Mouse (Mus musculus) small intestine, adult 2 months (tissue): Measurements from ENCODE around the gene AC109138.7. TPM values are rescaled to one million over a fixed set of nuclear protein-coding genes. Genes with fewer than 3 reads are reported as not detected.
A peak's percentile ranks its signal among the peaks of the same experiment; 100 is the strongest.

ENCODE experiments used
- H3K27ac ChIP-seq: fragments of 200-500 bp; 2 replicates; pipeline ENCODE4 v1.5.1; 2012; ENCODE audit warnings: low read depth, low read length, control low read depth, inconsistent platforms; ENCODE audit not compliant: insufficient read depth
- H3K27me3 ChIP-seq: fragments of 200-500 bp; 2 replicates; pipeline ENCODE4 v1.6.1; 2012; ENCODE audit warnings: mild to moderate bottlenecking, moderate library complexity, low read length, inconsistent platforms; ENCODE audit not compliant: control insufficient read depth, insufficient read depth
- H3K36me3 ChIP-seq: fragments of 200-500 bp; 2 replicates; pipeline ENCODE4 v1.6.1; 2012; ENCODE audit warnings: mild to moderate bottlenecking, low read length, control low read depth, inconsistent platforms; ENCODE audit not compliant: control insufficient read depth, insufficient read depth
- H3K4me1 ChIP-seq: fragments of 200-500 bp; 2 replicates; pipeline ENCODE4 v1.6.1; 2012; ENCODE audit warnings: low read length, inconsistent platforms, mixed read lengths; ENCODE audit not compliant: control insufficient read depth, insufficient read depth, insufficient read length
- H3K4me3 ChIP-seq: fragments of 200-500 bp; 2 replicates; pipeline ENCODE4 v1.5.1; 2012; ENCODE audit warnings: low read depth, mild to moderate bottlenecking, control low read depth, inconsistent platforms, low read length, moderate library complexity
- CTCF ChIP-seq: fragments of 200-500 bp; IDR thresholded peaks from 2 replicates; pipeline ENCODE4 v1.5.1; 2012; ENCODE audit warnings: low read depth, mild to moderate bottlenecking, control low read depth, inconsistent platforms, low read length, moderate library complexity, mixed read lengths; ENCODE audit not compliant: insufficient replicate concordance, insufficient read length; ENCODE audit errors: extremely low read depth
- POLR2A ChIP-seq: fragments of 200-500 bp; IDR thresholded peaks from 2 replicates; pipeline ENCODE4 v1.6.1; 2012; ENCODE audit warnings: low read depth, mild to moderate bottlenecking, control low read depth, inconsistent platforms, low read length, moderate library complexity
- WGBS: fragments of 180-500 bp; shearing (Covaris S2); methylation state at CpG from one replicate; pipeline ENCODE4 v1.1.7; 2018; 5-methylcytosine and 5-hydroxymethylcytosine counted together
- polyA plus RNA-seq: library from polyadenylated mRNA; depleted of rRNA; stranded (reverse); fragments of >200 nt; gene quantifications from 2 replicates; pipeline ENCODE4 v1.2.3, GENCODE M21; 2012

The AC109138.7 gene
- polyA plus RNA-seq, 1 experiment: not detected

DNA sequence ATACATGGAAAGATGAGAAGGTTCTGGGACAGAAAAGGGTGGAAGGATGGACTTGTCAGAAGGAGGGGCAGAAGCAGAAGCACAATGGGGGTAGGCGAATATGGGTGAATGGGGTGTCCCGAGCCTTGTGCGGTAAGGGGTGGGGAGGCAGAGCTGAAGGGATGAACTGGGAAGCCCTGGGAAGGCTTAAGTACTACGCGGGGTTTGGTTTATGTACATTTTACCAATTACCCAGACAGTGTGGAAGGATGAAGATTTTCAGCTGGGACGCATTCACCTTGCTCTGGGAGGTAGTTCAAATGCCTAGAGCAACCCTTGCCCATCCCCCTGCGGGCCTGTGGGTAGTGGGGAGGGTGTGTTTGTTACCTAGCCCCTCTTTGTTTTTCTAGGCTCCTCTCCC lies 12.0 kb upstream of the AC109138.7 start:
- Histone ChIP-seq H3K4me3 (peak overlapping the region; percentile 86), H3K36me3 (peaks cover 4% of the 10 kb centered on the region), H3K27ac (peak overlapping the region; percentile 21; the same call in 1 of the 2 replicates), H3K27me3 (no peaks in the 10 kb centered on the region), H3K4me1 (peaks cover 15% of the 10 kb centered on the region)
- TF ChIP-seq POLR2A: no peak
- no peak for TF ChIP-seq CTCF
- 27% methylated on average over 7 of the region's 7 CpGs for WGBS

- peaks cover 12% of the 10 kb centered on the region for H3K4me1 ChIP-seq
- peaks cover 4% of the 10 kb centered on the region for H3K36me3 ChIP-seq
- TF ChIP-seq POLR2A (no peak), CTCF (no peak)
- 29% methylated on average over 3 of the region's 3 CpGs for WGBS
- H3K27ac ChIP-seq: peak overlapping the region; percentile 38; the same call in 1 of the 2 replicates
- H3K27me3 ChIP-seq: no peaks in the 10 kb centered on the region
- H3K4me3 ChIP-seq: no peak overlapping the region
Measured at GRCm38 (mm10) chr19:4203148-4203547, 11.0 kb upstream of the AC109138.7 start.

DNA sequence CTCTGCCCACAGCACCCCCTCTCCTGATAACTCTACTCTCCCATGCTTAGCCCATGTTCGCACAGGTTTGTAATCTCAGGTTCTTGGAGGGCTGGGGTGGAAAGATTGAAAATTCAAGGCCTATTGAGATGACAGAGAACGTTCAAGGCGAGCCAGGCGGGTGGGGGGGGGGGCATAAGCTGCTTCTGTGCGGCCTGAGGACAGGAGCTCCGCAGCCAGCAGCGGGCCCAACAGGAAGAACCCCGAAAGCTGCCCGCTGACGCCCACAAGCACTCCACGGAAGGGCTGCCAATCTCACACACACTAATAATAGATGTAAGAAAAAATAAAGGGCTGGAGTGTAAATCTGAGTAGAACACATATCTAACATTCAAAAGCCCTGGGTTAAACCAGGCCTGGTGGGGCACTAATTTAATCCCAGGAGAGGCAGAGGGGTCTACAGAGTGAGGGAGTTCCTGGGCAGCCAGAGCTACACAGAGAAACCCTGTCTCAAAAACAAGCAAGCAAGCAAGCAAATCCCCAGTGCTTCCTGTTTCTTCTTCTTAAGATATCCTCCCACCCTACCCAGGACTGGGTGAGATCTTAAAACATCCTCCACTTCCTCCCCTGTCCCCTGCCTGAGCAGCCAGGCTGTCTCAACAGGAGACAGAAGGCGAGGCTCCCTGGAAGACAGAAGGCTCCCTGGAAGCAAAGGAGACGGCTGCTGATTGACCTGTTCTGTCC lies 10.4 kb upstream of the AC109138.7 start:
- Histone ChIP-seq H3K4me3 (no peak overlapping the region), H3K27me3 (no peaks in the 10 kb centered on the region), H3K4me1 (peaks cover 14% of the 10 kb centered on the region), H3K36me3 (peaks cover 2% of the 10 kb centered on the region; the same call in 1 of the 2 replicates), H3K27ac (no peak overlapping the region)
- 63% methylated on average over 13 of the region's 13 CpGs for WGBS
- no peak for TF ChIP-seq POLR2A
- no peak for TF ChIP-seq CTCF

DNA sequence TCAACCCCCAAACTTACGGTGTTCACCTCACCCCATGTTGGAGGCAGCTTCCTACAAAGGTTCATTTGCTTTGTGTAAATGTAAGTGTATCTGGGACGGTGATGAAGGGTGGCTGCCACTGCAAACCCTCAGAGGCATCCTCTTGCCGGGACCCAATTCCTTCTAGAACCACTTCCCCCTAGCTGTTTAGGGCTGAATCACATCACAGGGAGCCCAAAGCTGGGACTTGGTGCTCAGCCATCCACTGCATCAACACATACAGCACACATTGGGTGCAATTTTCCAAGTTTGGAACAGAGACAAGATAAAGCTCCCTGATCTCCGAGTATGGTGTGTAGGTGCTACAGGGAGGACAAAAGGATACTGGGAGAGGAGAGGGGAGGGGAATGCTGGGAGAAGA lies 9.3 kb upstream of the AC109138.7 start:
- TF ChIP-seq CTCF: no peak
- Histone ChIP-seq H3K27me3 (no peaks in the 10 kb centered on the region), H3K4me1 (peaks cover 16% of the 10 kb centered on the region), H3K36me3 (no peaks in the 10 kb centered on the region), H3K27ac (no peak overlapping the region), H3K4me3 (no peak overlapping the region)
- WGBS: 66% methylated on average over 4 of the region's 4 CpGs

- H3K36me3 ChIP-seq: no peaks in the 10 kb centered on the region
- TF ChIP-seq CTCF: peak; percentile 95
- TF ChIP-seq POLR2A: no peak
- peaks cover 6% of the 10 kb centered on the region for H3K4me1 ChIP-seq
- no peak overlapping the region for H3K27ac ChIP-seq
- H3K4me3 ChIP-seq: no peak overlapping the region
- no peaks in the 10 kb centered on the region for H3K27me3 ChIP-seq
- 4% methylated on average over 2 of the region's 2 CpGs for WGBS
Measured at GRCm38 (mm10) chr19:4206971-4207370, 7.2 kb upstream of the AC109138.7 start.

- Histone ChIP-seq H3K27me3 (peaks cover 1% of the 10 kb centered on the region), H3K4me1 (peaks cover 4% of the 10 kb centered on the region), H3K36me3 (no peaks in the 10 kb centered on the region), H3K4me3 (no peak overlapping the region), H3K27ac (no peak overlapping the region)
- TF ChIP-seq POLR2A: no peak
- TF ChIP-seq CTCF: no peak
- 77% methylated on average over 5 of the region's 5 CpGs for WGBS
Measured at GRCm38 (mm10) chr19:4208563-4208962, 5.6 kb upstream of the AC109138.7 start.

- Histone ChIP-seq H3K4me1 (peaks cover 9% of the 10 kb centered on the region), H3K27ac (no peak overlapping the region), H3K4me3 (no peak overlapping the region), H3K27me3 (peaks cover 21% of the 10 kb centered on the region), H3K36me3 (no peaks in the 10 kb centered on the region)
- WGBS: 83% methylated on average over 4 of the region's 4 CpGs
- TF ChIP-seq CTCF (no peak), POLR2A (no peak)
Measured at GRCm38 (mm10) chr19:4211891-4212588, 2.1 kb upstream of the AC109138.7 start.
